Comparison of ENCODE assay signal across 24 mouse cellular contexts in the genomic region with DNA sequence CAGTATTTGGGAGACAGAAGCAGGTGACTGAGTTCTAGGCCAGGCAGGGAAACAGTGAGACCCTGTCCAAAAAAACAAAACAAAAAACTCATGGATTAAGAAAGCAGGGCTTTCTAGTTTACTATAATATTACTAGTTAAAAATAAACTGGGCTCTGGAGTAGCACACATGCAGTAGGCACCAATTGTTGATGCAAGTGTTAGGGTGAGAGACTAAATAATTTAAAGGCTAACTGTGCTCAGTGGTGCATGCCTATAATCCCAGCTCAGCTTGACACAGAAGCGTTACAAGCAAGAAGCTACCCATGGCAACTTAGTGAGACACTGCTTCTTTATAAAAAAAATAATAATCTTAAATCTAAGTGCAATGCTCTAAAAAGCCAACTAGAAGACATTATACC.
"Had no signal": no experiment of that assay in that cellular context is flagged by ENCODE, and none has a peak within 500 bp of the region (broad histone marks: within the 10 kb centered on the region; RNA-seq: fewer than 3 reads in every experiment).

No protein-coding gene starts in this region.

- H3K27ac ChIP-seq: heart, adult 2 months; heart, embryonic 13.5 days; heart, embryonic 15.5 days; hindbrain, embryonic 13.5 days; hindbrain, embryonic 15.5 days; hindbrain, postnatal 0 days; limb, embryonic 13.5 days; limb, embryonic 15.5 days; liver, embryonic 12.5 days; liver, embryonic 14.5 days had no signal

- H3K27me3 ChIP-seq: heart, embryonic 13.5 days; heart, embryonic 15.5 days; hindbrain, embryonic 13.5 days; hindbrain, embryonic 15.5 days; limb, embryonic 13.5 days; limb, embryonic 15.5 days; liver, embryonic 12.5 days had no signal

- H3K4me3 ChIP-seq: heart, adult 2 months; heart, embryonic 13.5 days; heart, embryonic 15.5 days; hindbrain, embryonic 13.5 days; hindbrain, embryonic 15.5 days; limb, embryonic 13.5 days; limb, embryonic 15.5 days; liver, embryonic 12.5 days had no signal

- H3K9me3 ChIP-seq: heart, embryonic 13.5 days; heart, embryonic 15.5 days; hindbrain, embryonic 13.5 days; hindbrain, embryonic 15.5 days; limb, embryonic 13.5 days; limb, embryonic 15.5 days; liver, embryonic 12.5 days had no signal

- ATAC-seq: forebrain, postnatal 0 days; hindbrain, postnatal 0 days; intestine, embryonic 16.5 days; liver, embryonic 12.5 days had no signal

- H3K9ac ChIP-seq: forebrain, postnatal 0 days; heart, embryonic 13.5 days; heart, embryonic 15.5 days; hindbrain, embryonic 13.5 days; hindbrain, embryonic 15.5 days; limb, embryonic 13.5 days; limb, embryonic 15.5 days; liver, embryonic 12.5 days; liver, embryonic 14.5 days had no signal

- H3K4me2 ChIP-seq: heart, embryonic 11.5 days; heart, embryonic 13.5 days; heart, embryonic 15.5 days; hindbrain, embryonic 13.5 days; hindbrain, embryonic 15.5 days; limb, embryonic 13.5 days; limb, embryonic 15.5 days; liver, embryonic 12.5 days had no signal

- DNase-seq: forebrain, postnatal 0 days; gastrocnemius, postnatal 14 days; gastrocnemius, postnatal 36 days; heart, adult 11 months; heart, adult 2 months; heart, postnatal 14 days; heart, postnatal 36 days; kidney, adult 8-10 months; kidney, postnatal 10 days; kidney, postnatal 25 days; layer of hippocampus, adult 9-11 months; layer of hippocampus, postnatal 36 days; left cerebral cortex, postnatal 4 days had no signal

- H3K4me1 ChIP-seq: heart, embryonic 15.5 days; hindbrain, embryonic 13.5 days; hindbrain, embryonic 15.5 days; limb, embryonic 13.5 days; limb, embryonic 15.5 days had no signal
